Mouse (Mus musculus): Measurements from ENCODE around the gene Cryba1. TPM values are rescaled to one million over a fixed set of nuclear protein-coding genes. Genes with fewer than 3 reads are reported as not detected.

The Cryba1 gene
- polyA plus RNA-seq, 1 experiment from 2014 or later = not detected

DNA sequence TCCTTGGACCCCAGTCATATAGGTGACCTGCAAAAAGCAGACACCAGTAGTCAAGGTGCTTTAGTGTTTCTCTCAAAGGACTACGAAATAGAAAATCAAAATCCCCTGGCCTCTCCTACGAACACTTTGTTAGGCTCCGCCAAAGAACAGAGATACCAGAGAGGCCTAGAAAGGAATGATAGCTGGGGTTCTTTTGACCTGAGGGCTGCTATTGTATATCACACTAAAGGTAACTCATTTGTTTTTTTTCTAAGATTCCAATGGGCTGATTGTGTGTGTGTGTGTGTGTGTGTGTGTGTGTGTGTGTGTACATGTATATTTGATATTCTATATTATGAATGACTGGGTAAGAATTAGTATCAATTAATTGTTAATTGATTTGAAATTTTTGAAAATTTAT, 32.1 kb downstream of the Cryba1 start:
- Histone ChIP-seq H3K36me3 (ENCODE audit: control insufficient read depth, insufficient read depth) (peaks cover 32% of the 10 kb centered on the region), H3K4me3 (ENCODE audit: low read depth, low read length) (no peak overlapping the region), H3K27me3 (replicated peaks; ENCODE audit: control insufficient read depth, insufficient read depth, low read length) (no peaks in the 10 kb centered on the region), H3K27ac (ENCODE audit: low read depth, low read length) (no peak overlapping the region; the same call in 1 of the 2 replicates), H3K9me3 (ENCODE audit: control insufficient read depth) (no peaks in the 10 kb centered on the region), H3K4me2 (replicated peaks; ENCODE audit: low read depth) (no peak overlapping the region), H3K4me1 (replicated peaks; ENCODE audit: control insufficient read depth, insufficient read depth, low read length) (no peaks in the 10 kb centered on the region), H3K9ac (ENCODE audit: low read depth, low read length) (no peak overlapping the region)
- 72% methylated on average over 3 of the region's 3 CpGs for WGBS
- no peak for ATAC-seq
- no peak for TF ChIP-seq CTCF (IDR thresholded peaks at IDR 0.05; ENCODE audit: low read depth)

DNA sequence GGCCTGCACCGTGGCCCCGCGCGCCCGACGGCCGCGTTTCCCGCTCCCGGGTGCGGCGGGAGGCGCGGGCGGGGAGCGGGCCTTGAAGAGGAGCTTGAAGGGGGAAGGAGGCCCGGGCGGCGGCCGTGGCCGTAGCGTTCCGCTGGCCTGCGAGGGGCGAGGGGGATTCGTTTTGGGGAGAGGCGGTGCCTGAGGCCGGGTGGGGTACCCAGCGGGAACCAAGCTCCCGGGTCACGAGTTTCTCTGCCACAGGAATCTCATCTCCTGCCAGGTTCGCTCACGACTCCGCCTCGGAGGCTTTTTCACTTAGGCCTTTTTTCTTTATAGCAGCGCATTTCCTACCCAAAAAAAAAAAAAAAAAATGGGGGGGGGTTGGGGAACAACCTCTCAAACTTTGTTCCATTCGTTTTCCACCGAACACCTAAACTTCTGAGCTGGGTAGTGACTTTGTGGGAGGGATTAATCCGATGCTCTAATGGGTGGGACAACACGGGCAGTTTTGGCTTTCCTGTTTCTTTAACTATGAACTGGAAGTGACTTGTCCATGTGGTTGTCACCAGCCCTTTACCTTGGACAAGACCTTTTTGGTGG, 37.4 kb downstream of the Cryba1 start:
- Histone ChIP-seq H3K27me3 (replicated peaks; ENCODE audit: control insufficient read depth, insufficient read depth, low read length) (no peaks in the 10 kb centered on the region), H3K36me3 (ENCODE audit: control insufficient read depth, insufficient read depth) (peaks cover 8% of the 10 kb centered on the region), H3K4me2 (replicated peaks; ENCODE audit: low read depth) (peak overlapping the region; percentile 60), H3K9ac (ENCODE audit: low read depth, low read length) (peak overlapping the region; percentile 91), H3K27ac (ENCODE audit: low read depth, low read length) (peak overlapping the region; percentile 100), H3K4me1 (replicated peaks; ENCODE audit: control insufficient read depth, insufficient read depth, low read length) (no peaks in the 10 kb centered on the region), H3K9me3 (ENCODE audit: control insufficient read depth) (no peaks in the 10 kb centered on the region), H3K4me3 (ENCODE audit: low read depth, low read length) (peak overlapping the region; percentile 98)
- no peak for ATAC-seq
- TF ChIP-seq CTCF (IDR thresholded peaks at IDR 0.05; ENCODE audit: low read depth) = no peak
- under 1% methylated on average over 38 of the region's 40 CpGs for WGBS

DNA sequence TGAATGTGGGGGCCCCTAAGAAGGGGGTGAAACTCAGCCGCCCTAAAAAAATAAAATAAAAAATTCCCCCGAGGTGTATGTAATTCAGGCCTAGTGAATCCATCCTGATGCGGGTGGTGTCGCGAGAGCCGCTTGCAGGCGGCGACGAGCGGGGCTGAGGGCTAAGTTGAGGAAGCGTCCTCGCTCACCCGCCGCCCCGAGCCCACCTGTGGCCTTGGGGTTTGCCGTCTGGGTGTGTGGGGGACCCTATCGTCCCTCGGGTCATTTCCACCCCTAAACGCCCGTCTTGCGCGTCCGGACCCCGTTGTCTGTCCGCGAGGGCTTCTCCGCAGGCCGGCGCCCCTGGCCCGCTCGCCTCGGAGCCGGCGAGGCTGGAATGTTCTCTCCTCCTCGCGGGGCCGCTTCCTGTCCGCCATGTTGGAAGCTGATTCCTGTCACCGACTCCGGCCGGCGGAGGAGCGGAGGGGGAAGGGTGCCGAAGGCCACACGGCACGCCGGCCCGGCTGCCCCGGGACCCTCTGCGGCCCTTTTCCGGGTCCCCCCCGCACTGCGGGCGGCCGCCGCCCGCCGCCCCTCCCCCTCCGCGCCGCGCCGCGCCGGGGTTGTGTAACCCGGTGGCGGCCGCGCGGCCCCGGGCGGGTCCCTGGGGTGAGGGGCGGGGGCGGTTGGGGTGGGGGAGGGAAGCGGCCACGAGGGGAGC, 38.1 kb downstream of the Cryba1 start:
- Histone ChIP-seq H3K4me3 (ENCODE audit: low read depth, low read length) (peak overlapping the region; percentile 98), H3K9ac (ENCODE audit: low read depth, low read length) (peak overlapping the region; percentile 91), H3K27ac (ENCODE audit: low read depth, low read length) (peak overlapping the region; percentile 100), H3K4me1 (replicated peaks; ENCODE audit: control insufficient read depth, insufficient read depth, low read length) (no peaks in the 10 kb centered on the region), H3K4me2 (replicated peaks; ENCODE audit: low read depth) (peak overlapping the region; percentile 60), H3K27me3 (replicated peaks; ENCODE audit: control insufficient read depth, insufficient read depth, low read length) (no peaks in the 10 kb centered on the region), H3K9me3 (ENCODE audit: control insufficient read depth) (no peaks in the 10 kb centered on the region), H3K36me3 (ENCODE audit: control insufficient read depth, insufficient read depth) (peaks cover 1% of the 10 kb centered on the region; the same call in 1 of the 2 replicates)
- ATAC-seq = peak; percentile 29
- WGBS = under 1% methylated on average over 62 of the region's 76 CpGs
- TF ChIP-seq CTCF (IDR thresholded peaks at IDR 0.05; ENCODE audit: low read depth) = 0 out of 2 replicates have a peak, but pooled peaks have one; percentile 1

DNA sequence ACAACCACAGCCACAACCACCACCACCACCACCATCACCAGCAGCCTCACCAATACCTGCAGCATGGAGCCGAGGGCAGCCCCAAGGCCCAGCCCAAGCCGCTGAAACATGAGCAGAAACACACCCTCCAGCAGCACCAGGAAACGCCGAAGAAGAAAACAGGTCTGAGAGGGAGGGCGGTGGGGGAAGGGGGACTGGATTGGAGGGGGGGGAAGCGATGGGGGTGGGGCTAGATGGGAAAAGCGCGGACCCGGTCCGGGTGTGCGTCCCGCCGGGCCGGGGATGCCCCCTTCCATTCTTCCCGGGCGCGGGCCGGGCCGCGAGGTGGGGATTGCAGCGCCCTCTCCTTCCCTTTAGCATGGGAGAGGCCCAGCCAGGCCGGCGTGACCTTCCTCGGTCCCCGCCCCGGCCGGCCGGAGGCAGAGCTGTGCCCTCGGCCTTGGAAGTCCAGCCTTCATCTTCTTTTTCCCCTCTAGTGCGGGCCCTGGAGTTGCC, 38.7 kb downstream of the Cryba1 start:
- 0% methylated on average over 30 of the region's 30 CpGs for WGBS
- H3K4me3 ChIP-seq (ENCODE audit: low read depth, low read length) = peak overlapping the region; percentile 98
- peak overlapping the region; percentile 100 for H3K27ac ChIP-seq (ENCODE audit: low read depth, low read length)
- peak overlapping the region; percentile 91 for H3K9ac ChIP-seq (ENCODE audit: low read depth, low read length)
- H3K27me3 ChIP-seq (replicated peaks; ENCODE audit: control insufficient read depth, insufficient read depth, low read length) = no peaks in the 10 kb centered on the region
- peak overlapping the region; percentile 60 for H3K4me2 ChIP-seq (replicated peaks; ENCODE audit: low read depth)
- ATAC-seq = peak; percentile 57
- no peaks in the 10 kb centered on the region for H3K4me1 ChIP-seq (replicated peaks; ENCODE audit: control insufficient read depth, insufficient read depth, low read length)
- no peak for TF ChIP-seq CTCF (IDR thresholded peaks at IDR 0.05; ENCODE audit: low read depth)
- H3K36me3 ChIP-seq (ENCODE audit: control insufficient read depth, insufficient read depth) = no peaks in the 10 kb centered on the region
- no peaks in the 10 kb centered on the region for H3K9me3 ChIP-seq (ENCODE audit: control insufficient read depth)

DNA sequence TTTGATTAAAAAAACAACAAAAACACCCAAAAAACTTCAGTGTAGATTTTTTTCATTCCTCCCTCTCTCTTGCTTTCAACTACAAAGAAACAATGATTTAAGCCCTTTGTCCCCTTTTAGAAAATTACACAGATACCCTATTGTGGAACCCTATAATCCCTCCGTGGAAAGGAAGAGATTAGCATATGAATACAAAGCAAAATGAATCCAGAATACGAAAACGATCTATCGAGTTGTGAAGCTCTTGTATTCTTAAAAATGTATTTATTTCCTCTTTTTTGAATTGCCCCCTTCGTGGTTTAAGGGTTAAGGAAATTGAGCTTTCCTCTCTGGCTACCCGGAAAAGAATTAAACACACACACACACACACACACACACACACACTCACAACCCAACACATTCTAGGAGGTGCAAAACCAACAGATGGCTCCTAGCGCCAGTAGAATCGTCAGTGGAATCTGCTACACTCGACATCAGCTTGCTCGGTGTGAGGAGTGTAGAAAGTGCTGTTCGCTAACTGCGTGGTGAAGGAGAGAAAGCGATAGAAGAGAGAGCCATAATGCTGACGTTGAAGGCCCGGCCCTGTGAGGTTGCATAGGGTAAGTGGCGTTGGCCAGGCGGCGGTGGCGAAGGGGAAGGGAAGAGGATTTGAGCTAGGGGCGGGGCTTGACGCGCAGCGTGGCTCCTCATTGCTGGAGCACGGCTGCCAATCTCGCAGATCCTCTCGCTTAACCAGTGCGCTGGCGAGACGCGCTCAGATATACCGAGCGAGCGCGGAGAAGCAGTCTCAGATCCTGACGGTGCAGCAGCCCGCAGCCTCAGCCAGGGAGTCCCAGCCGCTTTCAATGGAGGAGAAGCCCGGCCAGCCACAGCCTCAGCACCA, 39.5 kb downstream of the Cryba1 start, which contains the start of gene Nufip2:
Gene Nufip2, plus strand, starts transcription at position 773 of the 883 bp plus-strand sequence.
- Histone ChIP-seq H3K27ac (ENCODE audit: low read depth, low read length) (peak within 1 kb of the TSS; percentile 100), H3K4me2 (replicated peaks; ENCODE audit: low read depth) (peak within 1 kb of the TSS; percentile 60), H3K9ac (ENCODE audit: low read depth, low read length) (peak within 1 kb of the TSS; percentile 91), H3K4me1 (replicated peaks; ENCODE audit: control insufficient read depth, insufficient read depth, low read length) (no peaks in the 10 kb centered on the region), H3K36me3 (ENCODE audit: control insufficient read depth, insufficient read depth) (no peaks in the 10 kb centered on the region), H3K9me3 (ENCODE audit: control insufficient read depth) (no peaks in the 10 kb centered on the region), H3K27me3 (replicated peaks; ENCODE audit: control insufficient read depth, insufficient read depth, low read length) (no peaks in the 10 kb centered on the region), H3K4me3 (ENCODE audit: low read depth, low read length) (peak within 1 kb of the TSS; percentile 98)
- WGBS = under 1% methylated on average over 38 of the region's 38 CpGs
- ATAC-seq = peak; percentile 95
- TF ChIP-seq CTCF (IDR thresholded peaks at IDR 0.05; ENCODE audit: low read depth) = no peak
